Mouse (Mus musculus): ENCODE results near the gene Aox3. TPM values are rescaled to one million over a fixed set of nuclear protein-coding genes. Genes with fewer than 3 reads are reported as not detected.

Gene Aox3
- polyA plus RNA-seq, 1 experiment from 2014 or later: 0.33 TPM

- Histone ChIP-seq H3K27ac (ENCODE audit: low read length) (no peak overlapping the region), H3K4me2 (ENCODE audit: low read length) (no peak overlapping the region), H3K9me3 (ENCODE audit: control insufficient read depth, low read length) (no peaks in the 10 kb centered on the region), H3K27me3 (replicated peaks; ENCODE audit: control insufficient read depth, insufficient read depth, low read length) (no peaks in the 10 kb centered on the region), H3K9ac (replicated peaks; ENCODE audit: low read depth, low read length) (no peak overlapping the region), H3K36me3 (ENCODE audit: control insufficient read depth, insufficient read depth) (no peaks in the 10 kb centered on the region), H3K4me1 (replicated peaks; ENCODE audit: control insufficient read depth, insufficient read depth, low read length) (no peaks in the 10 kb centered on the region), H3K4me3 (replicated peaks; ENCODE audit: low read length) (no peak overlapping the region)
- ATAC-seq: no peak
- 84% methylated on average over 12 of the region's 12 CpGs for WGBS
These were observed 1.9 kb downstream of the Aox3 start for GRCm38 (mm10) chr1:58114666-58115375.

GRCm38 (mm10) chr1:58118231-58118630 is 5.3 kb downstream of the Aox3 start:
- H3K27ac ChIP-seq (ENCODE audit: low read length): no peak overlapping the region
- ATAC-seq: no peak
- H3K9ac ChIP-seq (replicated peaks; ENCODE audit: low read depth, low read length): no peak overlapping the region
- H3K4me3 ChIP-seq (replicated peaks; ENCODE audit: low read length): no peak overlapping the region
- no peaks in the 10 kb centered on the region for H3K27me3 ChIP-seq (replicated peaks; ENCODE audit: control insufficient read depth, insufficient read depth, low read length)
- no peaks in the 10 kb centered on the region for H3K9me3 ChIP-seq (ENCODE audit: control insufficient read depth, low read length)
- H3K4me2 ChIP-seq (ENCODE audit: low read length): no peak overlapping the region
- 92% methylated on average over 3 of the region's 3 CpGs for WGBS
- no peaks in the 10 kb centered on the region for H3K4me1 ChIP-seq (replicated peaks; ENCODE audit: control insufficient read depth, insufficient read depth, low read length)
- H3K36me3 ChIP-seq (ENCODE audit: control insufficient read depth, insufficient read depth): no peaks in the 10 kb centered on the region

DNA sequence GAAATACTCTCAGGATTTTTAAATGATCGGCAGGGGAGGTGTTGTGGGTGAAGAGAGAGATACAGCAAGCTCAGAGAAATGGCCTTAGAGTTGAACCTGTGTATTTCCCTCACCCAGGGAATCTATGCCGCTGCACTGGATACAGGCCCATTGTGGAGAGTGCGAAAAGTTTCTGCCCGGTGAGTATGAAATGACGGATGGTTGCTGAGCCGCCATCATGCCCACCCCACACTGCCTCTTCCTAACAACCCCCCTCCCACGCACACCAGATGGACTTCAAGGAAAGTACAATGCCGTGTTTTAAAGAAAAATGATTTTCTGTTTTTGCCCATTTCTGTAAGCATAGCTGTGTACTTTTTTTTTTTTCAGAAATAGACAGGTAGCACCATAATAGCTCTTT is 12.0 kb downstream of the Aox3 start:
- Histone ChIP-seq H3K4me3 (replicated peaks; ENCODE audit: low read length) (no peak overlapping the region), H3K4me1 (replicated peaks; ENCODE audit: control insufficient read depth, insufficient read depth, low read length) (no peaks in the 10 kb centered on the region), H3K9ac (replicated peaks; ENCODE audit: low read depth, low read length) (no peak overlapping the region), H3K36me3 (ENCODE audit: control insufficient read depth, insufficient read depth) (no peaks in the 10 kb centered on the region), H3K27me3 (replicated peaks; ENCODE audit: control insufficient read depth, insufficient read depth, low read length) (no peaks in the 10 kb centered on the region), H3K9me3 (ENCODE audit: control insufficient read depth, low read length) (no peaks in the 10 kb centered on the region), H3K4me2 (ENCODE audit: low read length) (no peak overlapping the region), H3K27ac (ENCODE audit: low read length) (no peak overlapping the region)
- ATAC-seq: no peak
- WGBS: 94% methylated on average over 8 of the region's 8 CpGs

GRCm38 (mm10) chr1:58137891-58138290 is 25.0 kb downstream of the Aox3 start:
- H3K27ac ChIP-seq (ENCODE audit: low read length): no peak overlapping the region
- H3K27me3 ChIP-seq (replicated peaks; ENCODE audit: control insufficient read depth, insufficient read depth, low read length): no peaks in the 10 kb centered on the region
- no peak for ATAC-seq
- no peaks in the 10 kb centered on the region for H3K36me3 ChIP-seq (ENCODE audit: control insufficient read depth, insufficient read depth)
- H3K4me1 ChIP-seq (replicated peaks; ENCODE audit: control insufficient read depth, insufficient read depth, low read length): no peaks in the 10 kb centered on the region
- H3K9me3 ChIP-seq (ENCODE audit: control insufficient read depth, low read length): no peaks in the 10 kb centered on the region
- H3K4me2 ChIP-seq (ENCODE audit: low read length): no peak overlapping the region
- H3K9ac ChIP-seq (replicated peaks; ENCODE audit: low read depth, low read length): no peak overlapping the region
- no peak overlapping the region for H3K4me3 ChIP-seq (replicated peaks; ENCODE audit: low read length)

GRCm38 (mm10) chr1:58138986-58139385 is 26.1 kb downstream of the Aox3 start:
- no peak for ATAC-seq
- no peaks in the 10 kb centered on the region for H3K27me3 ChIP-seq (replicated peaks; ENCODE audit: control insufficient read depth, insufficient read depth, low read length)
- H3K4me1 ChIP-seq (replicated peaks; ENCODE audit: control insufficient read depth, insufficient read depth, low read length): no peaks in the 10 kb centered on the region
- 91% methylated on average over 9 of the region's 9 CpGs for WGBS
- no peaks in the 10 kb centered on the region for H3K36me3 ChIP-seq (ENCODE audit: control insufficient read depth, insufficient read depth)
- no peaks in the 10 kb centered on the region for H3K9me3 ChIP-seq (ENCODE audit: control insufficient read depth, low read length)
- H3K4me3 ChIP-seq (replicated peaks; ENCODE audit: low read length): no peak overlapping the region
- H3K27ac ChIP-seq (ENCODE audit: low read length): no peak overlapping the region
- no peak overlapping the region for H3K4me2 ChIP-seq (ENCODE audit: low read length)
- no peak overlapping the region for H3K9ac ChIP-seq (replicated peaks; ENCODE audit: low read depth, low read length)

DNA sequence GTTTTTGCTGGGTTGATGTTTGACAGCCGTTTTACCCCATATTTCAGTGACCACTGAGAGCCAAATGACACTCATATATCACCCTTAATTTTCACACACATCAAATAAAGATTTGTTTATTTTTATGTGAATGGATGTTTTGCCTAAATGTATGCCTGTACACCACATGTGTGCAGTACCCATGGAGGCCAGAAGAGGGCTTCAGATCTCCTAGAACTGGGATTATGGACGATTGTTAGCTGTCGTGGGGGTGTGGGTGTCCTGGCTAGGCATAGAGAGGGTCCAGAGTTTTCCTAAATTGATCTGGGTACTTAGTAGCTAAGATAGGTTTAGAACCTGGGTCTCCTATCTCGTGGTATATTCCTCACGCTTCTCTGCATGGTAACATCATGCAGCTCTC is 27.7 kb downstream of the Aox3 start:
- WGBS: 82% methylated on average over 5 of the region's 5 CpGs
- Histone ChIP-seq H3K4me2 (ENCODE audit: low read length) (no peak overlapping the region), H3K27ac (ENCODE audit: low read length) (no peak overlapping the region), H3K4me3 (replicated peaks; ENCODE audit: low read length) (no peak overlapping the region), H3K9me3 (ENCODE audit: control insufficient read depth, low read length) (no peaks in the 10 kb centered on the region), H3K9ac (replicated peaks; ENCODE audit: low read depth, low read length) (no peak overlapping the region), H3K4me1 (replicated peaks; ENCODE audit: control insufficient read depth, insufficient read depth, low read length) (no peaks in the 10 kb centered on the region), H3K36me3 (ENCODE audit: control insufficient read depth, insufficient read depth) (no peaks in the 10 kb centered on the region), H3K27me3 (replicated peaks; ENCODE audit: control insufficient read depth, insufficient read depth, low read length) (no peaks in the 10 kb centered on the region)
- no peak for ATAC-seq

DNA sequence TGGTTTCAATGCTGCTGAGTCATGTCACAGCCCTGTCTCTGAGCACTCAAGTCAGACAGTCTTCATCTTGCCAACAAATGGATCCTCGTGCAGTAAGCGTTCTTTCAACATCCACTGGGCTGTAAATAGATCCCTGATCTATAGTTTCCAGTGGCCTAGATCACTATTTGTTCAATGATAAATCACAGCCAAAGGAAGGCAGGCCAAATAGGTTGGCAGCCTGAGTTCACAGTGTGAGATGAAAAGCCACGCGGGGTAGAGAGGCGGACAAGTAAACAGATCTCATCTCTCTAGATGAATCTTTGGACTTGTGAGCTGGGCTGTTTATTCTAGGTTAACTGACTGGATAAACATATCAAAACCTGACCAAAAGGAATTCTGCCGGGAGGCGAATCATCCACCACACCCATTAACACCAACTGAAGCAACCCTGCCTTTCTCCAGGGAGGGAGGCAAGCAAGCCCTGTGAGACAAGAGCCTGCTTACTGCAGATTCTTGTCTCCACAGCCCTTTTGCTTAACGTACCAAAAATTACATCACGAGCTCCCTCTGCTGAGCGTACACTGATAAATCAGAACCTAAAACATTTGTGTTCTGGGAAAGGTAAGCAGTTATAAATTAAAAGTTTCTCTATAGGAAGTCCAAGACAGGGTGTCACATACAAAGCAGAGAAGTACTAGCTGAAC is 31.6 kb downstream of the Aox3 start:
- 83% methylated on average over 10 of the region's 10 CpGs for WGBS
- H3K27ac ChIP-seq (ENCODE audit: low read length): no peak overlapping the region
- no peaks in the 10 kb centered on the region for H3K4me1 ChIP-seq (replicated peaks; ENCODE audit: control insufficient read depth, insufficient read depth, low read length)
- H3K4me3 ChIP-seq (replicated peaks; ENCODE audit: low read length): no peak overlapping the region
- H3K9ac ChIP-seq (replicated peaks; ENCODE audit: low read depth, low read length): no peak overlapping the region
- ATAC-seq: no peak
- H3K4me2 ChIP-seq (ENCODE audit: low read length): no peak overlapping the region
- H3K9me3 ChIP-seq (ENCODE audit: control insufficient read depth, low read length): no peaks in the 10 kb centered on the region
- no peaks in the 10 kb centered on the region for H3K36me3 ChIP-seq (ENCODE audit: control insufficient read depth, insufficient read depth)
- no peaks in the 10 kb centered on the region for H3K27me3 ChIP-seq (replicated peaks; ENCODE audit: control insufficient read depth, insufficient read depth, low read length)

- Histone ChIP-seq H3K27me3 (replicated peaks; ENCODE audit: control insufficient read depth, insufficient read depth, low read length) (no peaks in the 10 kb centered on the region), H3K4me1 (replicated peaks; ENCODE audit: control insufficient read depth, insufficient read depth, low read length) (no peaks in the 10 kb centered on the region), H3K36me3 (ENCODE audit: control insufficient read depth, insufficient read depth) (no peaks in the 10 kb centered on the region), H3K9ac (replicated peaks; ENCODE audit: low read depth, low read length) (no peak overlapping the region), H3K27ac (ENCODE audit: low read length) (no peak overlapping the region), H3K4me2 (ENCODE audit: low read length) (no peak overlapping the region), H3K4me3 (replicated peaks; ENCODE audit: low read length) (no peak overlapping the region), H3K9me3 (ENCODE audit: control insufficient read depth, low read length) (no peaks in the 10 kb centered on the region)
- no peak for ATAC-seq
- 85% methylated on average over 10 of the region's 10 CpGs for WGBS
These were observed 33.1 kb downstream of the Aox3 start for GRCm38 (mm10) chr1:58146026-58146425.

DNA sequence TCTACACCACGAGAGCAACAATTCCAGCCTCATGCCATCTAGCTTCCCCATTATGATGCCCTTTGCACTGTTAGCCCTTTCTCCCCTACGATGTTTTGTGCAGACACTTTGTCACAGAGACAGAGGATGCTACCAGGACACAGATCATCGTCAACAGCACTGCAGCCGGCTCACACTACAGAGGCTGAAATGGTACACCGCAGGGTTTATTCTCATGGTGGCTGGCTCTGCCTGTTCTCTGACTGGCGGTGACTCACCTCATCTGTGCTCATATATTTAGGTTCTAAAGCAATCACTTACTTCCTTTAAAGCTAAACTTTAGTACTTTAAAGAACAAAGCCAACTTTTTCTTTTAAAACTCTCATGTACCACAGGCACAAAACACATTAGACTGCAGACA is 34.8 kb downstream of the Aox3 start:
- H3K4me3 ChIP-seq (replicated peaks; ENCODE audit: low read length): no peak overlapping the region
- H3K27ac ChIP-seq (ENCODE audit: low read length): no peak overlapping the region
- no peaks in the 10 kb centered on the region for H3K9me3 ChIP-seq (ENCODE audit: control insufficient read depth, low read length)
- H3K4me1 ChIP-seq (replicated peaks; ENCODE audit: control insufficient read depth, insufficient read depth, low read length): no peaks in the 10 kb centered on the region
- no peak overlapping the region for H3K4me2 ChIP-seq (ENCODE audit: low read length)
- no peaks in the 10 kb centered on the region for H3K27me3 ChIP-seq (replicated peaks; ENCODE audit: control insufficient read depth, insufficient read depth, low read length)
- ATAC-seq: no peak
- H3K9ac ChIP-seq (replicated peaks; ENCODE audit: low read depth, low read length): no peak overlapping the region
- H3K36me3 ChIP-seq (ENCODE audit: control insufficient read depth, insufficient read depth): no peaks in the 10 kb centered on the region
- 85% methylated on average over 6 of the region's 6 CpGs for WGBS

All from forebrain, embryonic 16.5 days (tissue).